Mouse (Mus musculus) layer of hippocampus, postnatal 36 days (tissue): ENCODE measurements around the gene Card11. TPM values are rescaled to one million over a fixed set of nuclear protein-coding genes. Genes with fewer than 3 reads are reported as not detected.

Source experiments
- DNase-seq, 2 experiments: peaks; one replicate each; pipeline ENCODE4 v3.0.0; 2022
- microRNA-seq, 2 experiments: library from miRNA; unstranded; fragments of <30 nt; microRNA quantifications; one replicate each; pipeline ENCODE4 v1.2.0; 2021
- total RNA-seq, 2 experiments: library from RNA; stranded (reverse); gene quantifications; 2 replicates each; pipeline ENCODE4 v1.2.3; 2021

Card11 gene
- total RNA-seq, 2 experiments from 2014 or later, result 0.13 TPM; not detected in 1

- DNase-seq, result no peak
These were observed 158.4 kb downstream of the Card11 start for GRCm38 (mm10) chr5:140841942-140842341.

GRCm38 (mm10) chr5:140831064-140831431 lies 169.3 kb downstream of the Card11 start:
- DNase-seq, result no peak

- DNase-seq, result peak; percentile 96 to 98
These were observed 169.9 kb downstream of the Card11 start, which contains the start of gene Gna12 for GRCm38 (mm10) chr5:140830314-140831063. TSS of gene Gna12 (minus strand) at chr5:140830431.

- DNase-seq, result peak in 1 of 2 experiments; percentile 25
These were observed 170.5 kb downstream of the Card11 start for GRCm38 (mm10) chr5:140829911-140830294.

GRCm38 (mm10) chr5:140829081-140829910 lies 171.1 kb downstream of the Card11 start:
- no peak for DNase-seq

- no peak for DNase-seq
These were observed 172.0 kb downstream of the Card11 start for GRCm38 (mm10) chr5:140828363-140828762.

- DNase-seq, result no peak
These were observed 172.5 kb downstream of the Card11 start for GRCm38 (mm10) chr5:140827896-140828295.

- no peak for DNase-seq
These were observed 173.0 kb downstream of the Card11 start for GRCm38 (mm10) chr5:140827413-140827812.

- no peak for DNase-seq
These were observed 173.6 kb downstream of the Card11 start for GRCm38 (mm10) chr5:140826796-140827195.

- DNase-seq, result no peak
These were observed 174.3 kb downstream of the Card11 start for GRCm38 (mm10) chr5:140826118-140826517.

- DNase-seq, result no peak
These were observed 176.3 kb downstream of the Card11 start for GRCm38 (mm10) chr5:140824126-140824525.

- no peak for DNase-seq
These were observed 177.0 kb downstream of the Card11 start for GRCm38 (mm10) chr5:140823386-140823785.

Small RNA genes within 50 kb of the gene (microRNA-seq; reads per million reads assigned to microRNA genes)
- gene Gm44385, result 0 reads per million in 2 experiments

Other genes with a start within 250 kb of the Card11 start
- gene Gna12, start 170.2 kb downstream of the Card11 start, total RNA-seq, result 10 to 100 TPM; 94.9 to 97.7 TPM
- gene Sdk1, start 240.9 kb upstream of the Card11 start, total RNA-seq, result 1 to 10 TPM; 6.2 to 6.3 TPM